Mouse (Mus musculus): ENCODE measurements around the gene Islr2. TPM values are rescaled to one million over a fixed set of nuclear protein-coding genes. Genes with fewer than 3 reads are reported as not detected.

Gene Islr2
- total RNA-seq (2023), result 1.3 TPM

DNA sequence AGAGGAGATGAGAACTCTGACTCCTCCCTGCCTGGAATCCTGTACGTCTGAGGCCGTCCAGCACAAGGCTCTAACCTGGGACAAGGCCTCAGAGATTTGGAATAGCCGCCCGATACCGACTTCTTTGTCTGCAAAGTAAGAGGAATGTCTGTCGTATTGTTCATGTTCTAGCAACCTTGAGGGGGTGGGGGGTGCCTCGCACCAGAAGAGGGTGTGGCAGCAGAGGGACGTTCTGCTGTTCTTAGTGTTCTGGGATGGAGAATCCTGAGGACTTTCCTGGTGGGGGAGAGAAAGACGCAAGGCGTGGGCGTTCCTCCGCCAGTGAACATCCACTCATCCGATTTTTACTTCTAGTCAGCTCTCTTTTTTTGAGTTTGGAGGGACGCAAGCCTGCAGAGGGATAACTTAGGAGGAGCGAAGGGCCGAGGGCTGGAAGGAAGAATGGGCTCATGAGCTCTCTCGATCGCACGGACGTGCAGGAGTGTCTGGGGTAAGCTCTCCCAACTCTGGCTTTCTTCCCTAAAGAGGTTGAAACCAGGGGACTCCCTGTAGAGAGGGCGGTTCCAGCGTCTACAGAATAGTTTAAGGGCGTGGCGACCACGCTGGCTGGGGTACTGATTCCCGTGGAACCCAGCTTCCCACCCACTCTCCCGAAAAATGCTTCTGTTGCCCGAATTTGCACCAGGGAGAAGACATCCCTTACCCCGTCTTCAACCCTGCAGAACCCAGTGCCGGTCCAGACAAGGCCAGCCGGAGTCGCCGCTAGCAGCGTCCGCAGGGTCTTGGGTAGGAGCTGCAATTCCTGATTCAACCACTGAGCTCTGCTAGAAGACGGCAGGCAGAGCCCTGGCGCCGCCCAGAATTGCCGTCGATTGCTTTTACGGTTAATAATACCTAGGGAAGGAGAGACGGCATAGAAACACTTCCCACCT is at the start of gene Islr2, which contains the start of gene Islr:
Gene Islr2, minus strand, starts transcription at position 804 of the 932 bp plus-strand sequence.
Gene Islr, minus strand, starts transcription at position 791 of the 932 bp plus-strand sequence.

GRCm38 (mm10) chr9:58253033-58253804 is 49.1 kb upstream of the Islr2 start, which contains the start of gene Stoml1:
TSS of gene Stoml1 (plus strand) at chr9:58253164.

GRCm38 (mm10) chr9:58249592-58250192 is 45.6 kb upstream of the Islr2 start, which contains the start of gene Pml:
TSS of gene Pml (minus strand) at chr9:58249786.

Other genes starting within 250 kb of the Islr2 start
- gene Cyp11a1, start 197.9 kb downstream of the Islr2 start, total RNA-seq (2023), result 0.18 TPM
- gene Stra6, start 140.5 kb downstream of the Islr2 start, total RNA-seq (2023), result not detected
- gene Ccdc33, start 85.5 kb downstream of the Islr2 start, total RNA-seq (2023), result not detected
- 0.55 TPM for gene Islr, start within 50 bp of the Islr2 start, total RNA-seq (2023)
- gene Pml, start 45.5 kb upstream of the Islr2 start, total RNA-seq (2023), result 102 TPM
- 39.1 TPM for gene Stoml1, start 48.8 kb upstream of the Islr2 start, total RNA-seq (2023)
- not detected for gene Loxl1, start 108.9 kb upstream of the Islr2 start, total RNA-seq (2023)
- gene Tbc1d21, start 166.1 kb upstream of the Islr2 start, total RNA-seq (2023), result not detected